Mouse (Mus musculus): Measurements from ENCODE around the gene Dnajb6. TPM values are rescaled to one million over a fixed set of nuclear protein-coding genes. Genes with fewer than 3 reads are reported as not detected.

Gene Dnajb6
- polyA plus RNA-seq, 1 experiment from 2014 or later = 301 TPM

DNA sequence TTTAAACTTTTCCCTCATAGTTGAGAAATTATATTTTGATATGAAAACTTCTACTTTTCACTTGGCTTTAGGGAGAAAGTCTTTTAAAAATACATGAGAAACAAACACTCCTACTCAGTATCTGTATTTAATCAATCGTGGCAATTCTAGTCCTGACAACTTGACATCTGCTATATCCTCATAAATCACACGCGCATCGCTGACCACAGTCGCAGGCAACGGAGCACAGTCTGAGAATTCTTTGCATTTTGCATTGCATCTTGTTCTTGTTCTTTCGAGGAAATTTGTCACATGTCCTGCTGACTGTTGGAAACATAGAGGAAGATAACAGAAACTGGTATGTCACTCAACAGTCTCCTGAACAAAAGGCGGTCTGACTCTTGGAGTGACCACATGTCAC, 116.9 kb downstream of the Dnajb6 start:
- Histone ChIP-seq H3K4me1 (ENCODE audit: control insufficient read depth, insufficient read depth, low read length) (no peaks in the 10 kb centered on the region), H3K4me3 (ENCODE audit: low read depth, low read length) (no peak overlapping the region), H3K4me2 (ENCODE audit: low read length) (no peak overlapping the region), H3K27ac (ENCODE audit: low read depth, low read length) (no peak overlapping the region), H3K9ac (ENCODE audit: low read length) (no peak overlapping the region), H3K27me3 (replicated peaks; ENCODE audit: control insufficient read depth, insufficient read depth, low read length) (no peaks in the 10 kb centered on the region), H3K36me3 (ENCODE audit: control insufficient read depth, insufficient read depth, low read length) (no peaks in the 10 kb centered on the region), H3K9me3 (replicated peaks; ENCODE audit: control insufficient read depth, low read length) (no peaks in the 10 kb centered on the region)
- no peak for DNase-seq (ENCODE audit: low spot score)
- ATAC-seq = no peak
- 84% methylated on average over 8 of the region's 8 CpGs for WGBS

DNA sequence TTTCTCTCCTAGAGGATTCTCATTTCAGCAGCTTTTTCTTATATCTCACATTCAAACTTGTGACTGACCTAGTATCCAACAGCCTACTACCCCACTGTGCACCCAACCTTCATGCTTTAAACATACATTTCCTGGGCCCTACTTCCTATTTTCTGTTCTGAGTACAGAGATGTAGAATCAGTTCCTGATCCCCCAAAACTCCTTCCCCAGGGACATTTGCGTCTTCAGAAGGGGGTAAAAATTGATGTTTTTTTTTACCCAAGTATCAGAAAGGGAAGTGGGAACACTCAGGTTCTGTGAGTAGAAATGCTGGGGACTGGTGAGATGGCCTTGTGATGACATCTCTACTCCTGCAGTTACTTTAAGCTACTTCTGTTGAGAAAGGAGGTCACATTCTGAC, 117.5 kb downstream of the Dnajb6 start:
- H3K4me2 ChIP-seq (ENCODE audit: low read length) = no peak overlapping the region
- no peak overlapping the region for H3K9ac ChIP-seq (ENCODE audit: low read length)
- H3K27ac ChIP-seq (ENCODE audit: low read depth, low read length) = no peak overlapping the region
- H3K27me3 ChIP-seq (replicated peaks; ENCODE audit: control insufficient read depth, insufficient read depth, low read length) = no peaks in the 10 kb centered on the region
- ATAC-seq (no peak), DNase-seq (ENCODE audit: low spot score) (no peak)
- no peaks in the 10 kb centered on the region for H3K36me3 ChIP-seq (ENCODE audit: control insufficient read depth, insufficient read depth, low read length)
- no peak overlapping the region for H3K4me3 ChIP-seq (ENCODE audit: low read depth, low read length)
- 93% methylated on average over 1 of the region's 1 CpGs for WGBS
- H3K4me1 ChIP-seq (ENCODE audit: control insufficient read depth, insufficient read depth, low read length) = no peaks in the 10 kb centered on the region
- H3K9me3 ChIP-seq (replicated peaks; ENCODE audit: control insufficient read depth, low read length) = no peaks in the 10 kb centered on the region

DNA sequence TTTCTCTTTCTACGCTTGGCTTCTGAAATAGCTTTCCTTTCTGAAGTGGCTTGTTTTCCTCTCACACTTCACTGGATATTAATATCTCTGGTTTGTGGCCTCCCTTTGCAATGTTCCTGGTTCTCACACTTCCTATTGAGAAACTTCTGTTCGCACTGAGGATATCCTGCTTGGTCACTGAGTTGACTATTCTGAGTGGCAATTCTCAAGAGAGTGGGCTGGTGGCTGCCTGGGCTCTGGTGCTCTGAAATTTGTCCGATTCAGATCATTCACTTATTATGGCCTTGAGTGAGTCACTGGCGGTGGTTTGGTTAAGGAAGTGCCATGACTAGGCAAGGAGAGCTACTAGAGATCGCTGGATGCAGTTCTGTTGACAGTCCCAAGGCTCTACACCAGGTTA, 118.9 kb downstream of the Dnajb6 start:
- Histone ChIP-seq H3K4me2 (ENCODE audit: low read length) (no peak overlapping the region), H3K27ac (ENCODE audit: low read depth, low read length) (no peak overlapping the region), H3K27me3 (replicated peaks; ENCODE audit: control insufficient read depth, insufficient read depth, low read length) (no peaks in the 10 kb centered on the region), H3K4me3 (ENCODE audit: low read depth, low read length) (no peak overlapping the region), H3K9ac (ENCODE audit: low read length) (no peak overlapping the region), H3K4me1 (ENCODE audit: control insufficient read depth, insufficient read depth, low read length) (no peaks in the 10 kb centered on the region), H3K9me3 (replicated peaks; ENCODE audit: control insufficient read depth, low read length) (no peaks in the 10 kb centered on the region), H3K36me3 (ENCODE audit: control insufficient read depth, insufficient read depth, low read length) (no peaks in the 10 kb centered on the region)
- no peak for ATAC-seq
- 85% methylated on average over 5 of the region's 5 CpGs for WGBS
- DNase-seq (ENCODE audit: low spot score) = no peak

DNA sequence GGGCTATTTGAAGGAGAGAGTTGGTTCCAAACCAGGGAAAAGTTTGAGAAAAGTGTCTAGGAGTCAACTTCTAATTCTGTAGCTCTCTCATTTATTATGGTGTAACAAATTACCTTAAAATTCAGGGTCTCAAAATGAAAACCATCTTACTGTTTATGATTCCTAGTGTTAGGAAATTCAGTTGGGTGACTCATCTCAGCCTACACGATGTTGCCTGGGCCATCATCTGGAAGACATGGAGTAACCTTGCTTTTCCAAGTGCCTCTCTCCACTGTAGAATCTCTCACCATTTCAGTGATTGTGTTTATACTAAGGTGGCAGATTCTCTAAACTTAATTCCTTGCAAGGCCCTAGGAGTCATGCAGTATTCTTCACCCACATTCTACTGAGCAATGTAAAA, 119.5 kb downstream of the Dnajb6 start:
- WGBS = 82% methylated on average over 1 of the region's 1 CpGs
- ATAC-seq (no peak), DNase-seq (ENCODE audit: low spot score) (no peak)
- H3K9me3 ChIP-seq (replicated peaks; ENCODE audit: control insufficient read depth, low read length) = no peaks in the 10 kb centered on the region
- no peak overlapping the region for H3K27ac ChIP-seq (ENCODE audit: low read depth, low read length)
- H3K36me3 ChIP-seq (ENCODE audit: control insufficient read depth, insufficient read depth, low read length) = no peaks in the 10 kb centered on the region
- H3K9ac ChIP-seq (ENCODE audit: low read length) = no peak overlapping the region
- no peak overlapping the region for H3K4me2 ChIP-seq (ENCODE audit: low read length)
- no peaks in the 10 kb centered on the region for H3K4me1 ChIP-seq (ENCODE audit: control insufficient read depth, insufficient read depth, low read length)
- H3K4me3 ChIP-seq (ENCODE audit: low read depth, low read length) = no peak overlapping the region
- H3K27me3 ChIP-seq (replicated peaks; ENCODE audit: control insufficient read depth, insufficient read depth, low read length) = no peaks in the 10 kb centered on the region

DNA sequence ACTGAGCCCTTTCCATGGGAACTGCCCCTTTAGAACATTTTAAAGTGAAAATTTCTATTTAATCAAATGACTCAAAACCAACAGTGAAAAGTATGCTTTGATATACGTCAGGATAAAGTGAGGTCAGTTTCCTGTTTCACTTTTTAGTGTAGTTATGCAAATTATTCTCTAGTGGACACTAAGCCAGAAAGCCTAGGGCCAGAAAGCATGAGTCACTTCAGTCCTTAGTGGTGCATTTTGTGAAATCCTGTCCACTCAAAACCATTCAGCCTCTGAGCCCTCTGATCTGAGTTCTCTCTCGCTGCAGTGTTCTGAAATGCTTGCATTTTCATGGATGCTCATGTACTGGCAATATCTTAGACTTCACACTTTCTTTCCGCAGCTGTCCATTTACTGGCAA, 126.0 kb downstream of the Dnajb6 start:
- Histone ChIP-seq H3K9ac (ENCODE audit: low read length) (no peak overlapping the region), H3K4me3 (ENCODE audit: low read depth, low read length) (no peak overlapping the region), H3K27me3 (replicated peaks; ENCODE audit: control insufficient read depth, insufficient read depth, low read length) (no peaks in the 10 kb centered on the region), H3K36me3 (ENCODE audit: control insufficient read depth, insufficient read depth, low read length) (no peaks in the 10 kb centered on the region), H3K27ac (ENCODE audit: low read depth, low read length) (no peak overlapping the region), H3K4me2 (ENCODE audit: low read length) (no peak overlapping the region), H3K4me1 (ENCODE audit: control insufficient read depth, insufficient read depth, low read length) (no peaks in the 10 kb centered on the region), H3K9me3 (replicated peaks; ENCODE audit: control insufficient read depth, low read length) (no peaks in the 10 kb centered on the region)
- ATAC-seq = no peak
- WGBS = 76% methylated on average over 3 of the region's 3 CpGs
- DNase-seq (ENCODE audit: low spot score) = no peak

DNA sequence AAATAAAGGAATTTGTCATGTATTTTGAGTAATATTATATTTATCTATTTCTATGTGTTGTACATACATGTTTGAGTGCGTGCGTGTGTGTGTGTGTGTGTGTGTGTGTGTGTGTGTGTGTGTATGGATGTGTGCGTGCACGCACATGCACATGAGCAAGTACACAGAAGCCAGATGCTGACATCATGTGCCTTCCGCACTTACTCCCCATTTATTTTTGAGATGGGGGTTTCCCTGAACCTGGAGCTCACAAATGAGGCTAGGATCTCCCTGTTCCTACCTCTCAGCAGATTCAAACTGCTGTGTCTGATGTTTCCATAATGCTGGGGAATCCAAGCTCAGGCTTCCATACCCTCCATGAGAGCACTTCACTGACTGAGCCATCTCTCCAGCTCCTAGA, 126.9 kb downstream of the Dnajb6 start:
- no peaks in the 10 kb centered on the region for H3K9me3 ChIP-seq (replicated peaks; ENCODE audit: control insufficient read depth, low read length)
- no peak overlapping the region for H3K4me2 ChIP-seq (ENCODE audit: low read length)
- no peaks in the 10 kb centered on the region for H3K4me1 ChIP-seq (ENCODE audit: control insufficient read depth, insufficient read depth, low read length)
- no peak for ATAC-seq
- no peak overlapping the region for H3K9ac ChIP-seq (ENCODE audit: low read length)
- DNase-seq (ENCODE audit: low spot score) = no peak
- no peak overlapping the region for H3K4me3 ChIP-seq (ENCODE audit: low read depth, low read length)
- no peak overlapping the region for H3K27ac ChIP-seq (ENCODE audit: low read depth, low read length)
- H3K27me3 ChIP-seq (replicated peaks; ENCODE audit: control insufficient read depth, insufficient read depth, low read length) = no peaks in the 10 kb centered on the region
- H3K36me3 ChIP-seq (ENCODE audit: control insufficient read depth, insufficient read depth, low read length) = no peaks in the 10 kb centered on the region
- 93% methylated on average over 5 of the region's 5 CpGs for WGBS

DNA sequence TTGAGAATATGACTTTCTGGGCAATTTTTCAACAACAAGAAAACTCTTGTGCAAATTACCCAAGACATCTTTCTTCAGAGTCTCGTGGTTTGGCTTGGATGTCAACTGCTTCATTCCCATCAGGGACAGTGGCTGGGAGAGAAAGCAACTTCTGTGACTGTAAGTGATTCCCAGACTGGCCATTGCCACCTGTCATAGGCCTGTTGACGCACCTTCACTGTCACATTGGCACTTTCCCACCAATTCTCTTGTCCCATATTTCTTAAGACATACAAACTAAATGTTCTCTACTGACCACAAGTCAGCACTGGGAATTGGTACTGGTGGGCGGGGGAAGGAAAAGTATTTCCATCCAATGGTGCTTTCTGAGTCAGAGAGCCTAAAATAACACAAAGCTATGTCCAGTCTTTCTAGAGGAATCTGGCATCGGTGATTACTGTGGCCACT, 128.8 kb downstream of the Dnajb6 start:
- no peaks in the 10 kb centered on the region for H3K4me1 ChIP-seq (ENCODE audit: control insufficient read depth, insufficient read depth, low read length)
- H3K4me3 ChIP-seq (ENCODE audit: low read depth, low read length) = no peak overlapping the region
- no peaks in the 10 kb centered on the region for H3K36me3 ChIP-seq (ENCODE audit: control insufficient read depth, insufficient read depth, low read length)
- 83% methylated on average over 4 of the region's 4 CpGs for WGBS
- H3K9me3 ChIP-seq (replicated peaks; ENCODE audit: control insufficient read depth, low read length) = no peaks in the 10 kb centered on the region
- H3K27ac ChIP-seq (ENCODE audit: low read depth, low read length) = no peak overlapping the region
- H3K27me3 ChIP-seq (replicated peaks; ENCODE audit: control insufficient read depth, insufficient read depth, low read length) = no peaks in the 10 kb centered on the region
- no peak for DNase-seq (ENCODE audit: low spot score)
- no peak for ATAC-seq
- no peak overlapping the region for H3K9ac ChIP-seq (ENCODE audit: low read length)
- H3K4me2 ChIP-seq (ENCODE audit: low read length) = no peak overlapping the region

DNA sequence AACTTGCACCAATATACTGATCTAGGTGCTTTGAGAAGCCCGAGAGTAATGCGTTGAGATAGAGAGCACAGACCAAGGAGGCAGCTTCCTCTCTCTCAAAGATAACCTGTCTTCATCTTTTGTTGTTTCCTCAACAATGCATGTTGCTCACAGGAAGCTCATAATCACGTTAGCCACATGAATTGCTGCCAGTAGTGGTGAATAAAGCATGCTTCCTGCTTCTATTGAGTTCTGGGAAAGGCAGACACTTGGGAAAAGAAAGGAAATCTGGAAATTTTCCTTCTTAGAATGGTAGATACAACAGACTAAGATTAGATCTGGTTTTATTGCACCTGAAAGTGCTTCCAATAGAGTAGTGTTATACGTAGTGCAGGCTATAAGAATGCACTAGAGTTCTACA, 129.5 kb downstream of the Dnajb6 start:
- no peaks in the 10 kb centered on the region for H3K4me1 ChIP-seq (ENCODE audit: control insufficient read depth, insufficient read depth, low read length)
- ATAC-seq (no peak), DNase-seq (ENCODE audit: low spot score) (no peak)
- no peaks in the 10 kb centered on the region for H3K27me3 ChIP-seq (replicated peaks; ENCODE audit: control insufficient read depth, insufficient read depth, low read length)
- no peak overlapping the region for H3K4me2 ChIP-seq (ENCODE audit: low read length)
- 56% methylated on average over 4 of the region's 4 CpGs for WGBS
- no peak overlapping the region for H3K27ac ChIP-seq (ENCODE audit: low read depth, low read length)
- no peaks in the 10 kb centered on the region for H3K9me3 ChIP-seq (replicated peaks; ENCODE audit: control insufficient read depth, low read length)
- no peak overlapping the region for H3K9ac ChIP-seq (ENCODE audit: low read length)
- no peaks in the 10 kb centered on the region for H3K36me3 ChIP-seq (ENCODE audit: control insufficient read depth, insufficient read depth, low read length)
- no peak overlapping the region for H3K4me3 ChIP-seq (ENCODE audit: low read depth, low read length)

All from forebrain, embryonic 14.5 days (tissue).